Comparison of ENCODE assay signal across 19 mouse cellular contexts in genomic region chr14:57375205-57375604, GRCm38 (mm10). TPM values are rescaled to one million over a fixed set of nuclear protein-coding genes. Genes with fewer than 3 reads are reported as not detected.
DNase-seq lines count a peak whose midpoint lies in the region; ATAC-seq and TF ChIP-seq lines count a peak whose summit lies in the region.
"Had no signal": no experiment of that assay in that cellular context is flagged by ENCODE, and none has a peak within 500 bp of the region (broad histone marks: within the 10 kb centered on the region; RNA-seq: fewer than 3 reads in every experiment).

No protein-coding gene starts in this region.

- WGBS in intestine, postnatal 0 days, result 56% methylated on average over 9 of the region's 9 CpGs
- 71% methylated on average over 9 of the region's 9 CpGs for WGBS in intestine, embryonic 15.5 days
- 27% methylated on average over 9 of the region's 9 CpGs for WGBS in liver, embryonic 15.5 days (ENCODE audit: insufficient replicate concordance)
- 36% methylated on average over 9 of the region's 9 CpGs for WGBS in liver, embryonic 12.5 days (ENCODE audit: insufficient replicate concordance)

- peak; percentile 85 for DNase-seq in 416B (ENCODE audit: low read depth)
- peak; percentile 37 for DNase-seq in yolk sac, embryonic 10.5 days (ENCODE audit: low spot score)
- no peak for DNase-seq in frontal cortex, postnatal 36 days (ENCODE audit: low spot score in 2 of 2)
- DNase-seq: adrenal gland, adult 2 months; adrenal gland, postnatal 14 days; adrenal gland, postnatal 36 days; cerebellum, adult 11-12 months; cerebellum, adult 2 months; cerebellum, adult 9-10 months; cerebellum, postnatal 10 days; cerebellum, postnatal 25 days had no signal

- H3K36me3 ChIP-seq in intestine, postnatal 0 days (ENCODE audit: control insufficient read depth, insufficient read depth), result peaks cover 23% of the 10 kb centered on the region
- H3K36me3 ChIP-seq in intestine, embryonic 15.5 days, result no peaks in the 10 kb centered on the region
- no peaks in the 10 kb centered on the region for H3K36me3 ChIP-seq in liver, embryonic 15.5 days (replicated peaks)
- no peaks in the 10 kb centered on the region for H3K36me3 ChIP-seq in liver, embryonic 12.5 days
- H3K36me3 ChIP-seq: embryonic facial prominence, embryonic 10.5 days; embryonic facial prominence, embryonic 12.5 days; forebrain, embryonic 15.5 days had no signal

- H3K4me3 ChIP-seq in intestine, postnatal 0 days (ENCODE audit: low read depth, low read length), result no peak overlapping the region
- no peak overlapping the region for H3K4me3 ChIP-seq in intestine, embryonic 15.5 days (replicated peaks)
- no peak overlapping the region for H3K4me3 ChIP-seq in liver, embryonic 15.5 days (replicated peaks)
- H3K4me3 ChIP-seq in liver, embryonic 12.5 days, result no peak overlapping the region
- H3K4me3 ChIP-seq: embryonic facial prominence, embryonic 10.5 days; embryonic facial prominence, embryonic 12.5 days; forebrain, embryonic 13.5 days; forebrain, embryonic 15.5 days had no signal

- TF ChIP-seq CTCF in intestine, postnatal 0 days (IDR thresholded peaks at IDR 0.05; ENCODE audit: low read depth), result no peak

- H3K4me1 ChIP-seq in intestine, postnatal 0 days (replicated peaks; ENCODE audit: control insufficient read depth, insufficient read depth, low read length), result no peaks in the 10 kb centered on the region; the same call in 1 of the 2 replicates
- H3K4me1 ChIP-seq in intestine, embryonic 15.5 days (replicated peaks), result no peaks in the 10 kb centered on the region
- H3K4me1 ChIP-seq in liver, embryonic 15.5 days (replicated peaks), result peaks cover 9% of the 10 kb centered on the region
- H3K4me1 ChIP-seq in liver, embryonic 12.5 days, result no peaks in the 10 kb centered on the region
- H3K4me1 ChIP-seq: embryonic facial prominence, embryonic 10.5 days; embryonic facial prominence, embryonic 12.5 days; forebrain, embryonic 13.5 days; forebrain, embryonic 15.5 days had no signal

- H3K4me2 ChIP-seq in intestine, postnatal 0 days (replicated peaks; ENCODE audit: low read depth), result no peak overlapping the region
- H3K4me2 ChIP-seq in intestine, embryonic 15.5 days (replicated peaks), result no peak overlapping the region
- H3K4me2 ChIP-seq in liver, embryonic 15.5 days, result no peak overlapping the region
- no peak overlapping the region for H3K4me2 ChIP-seq in liver, embryonic 12.5 days
- H3K4me2 ChIP-seq: embryonic facial prominence, embryonic 12.5 days; forebrain, embryonic 13.5 days; forebrain, embryonic 15.5 days had no signal

- peak; percentile 18; the same call in 1 of the 2 replicates for ATAC-seq in intestine, postnatal 0 days
- no peak for ATAC-seq in intestine, embryonic 15.5 days
- peak; percentile 56; the same call in 1 of the 2 replicates for ATAC-seq in liver, embryonic 15.5 days (ENCODE audit: insufficient read depth)
- no peak for ATAC-seq in liver, embryonic 12.5 days
- ATAC-seq: forebrain, embryonic 13.5 days; forebrain, embryonic 15.5 days had no signal

- no peaks in the 10 kb centered on the region for H3K27me3 ChIP-seq in intestine, postnatal 0 days (replicated peaks; ENCODE audit: control insufficient read depth, insufficient read depth, low read length)
- H3K27me3 ChIP-seq in intestine, embryonic 15.5 days (replicated peaks), result no peaks in the 10 kb centered on the region
- no peaks in the 10 kb centered on the region for H3K27me3 ChIP-seq in liver, embryonic 15.5 days
- H3K27me3 ChIP-seq in liver, embryonic 12.5 days (replicated peaks), result no peaks in the 10 kb centered on the region
- H3K27me3 ChIP-seq: embryonic facial prominence, embryonic 12.5 days; forebrain, embryonic 13.5 days; forebrain, embryonic 15.5 days had no signal

- no peak overlapping the region for H3K27ac ChIP-seq in intestine, postnatal 0 days (ENCODE audit: low read depth, low read length)
- no peak overlapping the region for H3K27ac ChIP-seq in intestine, embryonic 15.5 days
- no peak overlapping the region for H3K27ac ChIP-seq in liver, embryonic 15.5 days (replicated peaks)
- no peak overlapping the region for H3K27ac ChIP-seq in liver, embryonic 12.5 days
- H3K27ac ChIP-seq: embryonic facial prominence, embryonic 10.5 days; embryonic facial prominence, embryonic 12.5 days; forebrain, embryonic 13.5 days; forebrain, embryonic 15.5 days had no signal

- no peaks in the 10 kb centered on the region for H3K9me3 ChIP-seq in intestine, postnatal 0 days (ENCODE audit: control insufficient read depth)
- no peaks in the 10 kb centered on the region for H3K9me3 ChIP-seq in intestine, embryonic 15.5 days
- H3K9me3 ChIP-seq in liver, embryonic 15.5 days (replicated peaks), result no peaks in the 10 kb centered on the region
- no peaks in the 10 kb centered on the region for H3K9me3 ChIP-seq in liver, embryonic 12.5 days (replicated peaks)
- H3K9me3 ChIP-seq: embryonic facial prominence, embryonic 10.5 days; embryonic facial prominence, embryonic 12.5 days; forebrain, embryonic 13.5 days; forebrain, embryonic 15.5 days had no signal

- H3K9ac ChIP-seq in intestine, postnatal 0 days (ENCODE audit: low read depth, low read length), result no peak overlapping the region
- H3K9ac ChIP-seq in intestine, embryonic 15.5 days, result no peak overlapping the region
- no peak overlapping the region for H3K9ac ChIP-seq in liver, embryonic 15.5 days
- H3K9ac ChIP-seq in liver, embryonic 12.5 days, result no peak overlapping the region
- H3K9ac ChIP-seq: embryonic facial prominence, embryonic 12.5 days; forebrain, embryonic 13.5 days; forebrain, embryonic 15.5 days had no signal

RNA-seq across cellular contexts. Expression of gene Cryl1, which starts 23.1 kb away (rescaled TPM):
- polyA plus RNA-seq in intestine, postnatal 0 days (2015; fragmentation: Nextera tagmentation; extraction: Ambion mirVana), result 153 and 173 TPM in 2 replicates
- 91.6 and 103 TPM in 2 replicates for polyA plus RNA-seq in intestine, embryonic 15.5 days (2015; fragmentation: Nextera tagmentation; extraction: Ambion mirVana)
- polyA plus RNA-seq in liver, embryonic 15.5 days (2015; fragmentation: Nextera tagmentation; extraction: Ambion mirVana), result 6.9 and 8.7 TPM in 2 replicates
- 7.2 and 7.3 TPM in 2 replicates for polyA plus RNA-seq in liver, embryonic 12.5 days (2016; fragmentation: Nextera tagmentation; extraction: Ambion mirVana)

RNA-seq across cellular contexts. Expression of gene Ift88, which starts 48.7 kb away (rescaled TPM):
- 5.1 and 5.2 TPM in 2 replicates for polyA plus RNA-seq in intestine, postnatal 0 days (2015; fragmentation: Nextera tagmentation; extraction: Ambion mirVana)
- polyA plus RNA-seq in intestine, embryonic 15.5 days (2015; fragmentation: Nextera tagmentation; extraction: Ambion mirVana), result 9.4 and 11.9 TPM in 2 replicates
- 1.2 and 1.7 TPM in 2 replicates for polyA plus RNA-seq in liver, embryonic 15.5 days (2015; fragmentation: Nextera tagmentation; extraction: Ambion mirVana)
- polyA plus RNA-seq in liver, embryonic 12.5 days (2016; fragmentation: Nextera tagmentation; extraction: Ambion mirVana), result 2.4 and 2.6 TPM in 2 replicates

Comparison
In these comparisons a context has a peak if more than half of its experiments do, and no peak if none do; other contexts are left out.
1. ATAC-seq: peak in intestine, postnatal 0 days (single experiment) and liver, embryonic 15.5 days (single experiment); none in intestine, embryonic 15.5 days (single experiment) and liver, embryonic 12.5 days (single experiment).
2. DNase-seq: peak in 416B (single experiment) and yolk sac, embryonic 10.5 days (single experiment); none in frontal cortex, postnatal 36 days (0 of 2).